Mouse (Mus musculus) spleen, postnatal 14 days (tissue): ENCODE measurements around the gene Abcf2.

ENCODE experiments used
- DNase-seq, 2 experiments: peaks; one replicate each; pipeline ENCODE4 v3.0.0; 2021 to 2022; ENCODE audit warnings: low spot score in 2 of 2

The Abcf2 gene

GRCm38 (mm10) chr5:24601911-24602750 lies 24.9 kb upstream of the Abcf2 start:
- DNase-seq: no peak

- no peak for DNase-seq
Observed at GRCm38 (mm10) chr5:24601071-24601835, 24.0 kb upstream of the Abcf2 start.

GRCm38 (mm10) chr5:24600236-24600635 lies 23.0 kb upstream of the Abcf2 start:
- DNase-seq: no peak

DNA sequence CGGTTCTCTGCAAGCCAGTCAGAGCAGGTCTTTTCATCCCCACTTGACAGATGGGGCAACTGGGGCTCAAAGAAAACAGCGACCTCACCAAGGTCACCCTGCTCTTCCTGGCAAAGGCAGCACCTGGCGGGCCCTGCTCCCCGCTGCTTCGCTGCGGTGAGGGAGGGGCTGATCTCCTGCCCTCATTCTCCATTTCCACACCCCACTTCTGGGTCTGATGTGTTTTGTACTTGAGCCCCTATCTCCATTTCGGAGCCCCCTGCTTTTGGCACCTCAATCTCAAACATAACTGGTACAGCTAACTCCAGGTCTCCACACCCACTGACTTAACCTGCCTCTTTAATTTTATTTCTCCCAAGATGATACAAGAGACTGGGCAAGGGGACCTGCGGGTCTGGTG lies 21.9 kb upstream of the Abcf2 start:
- no peak for DNase-seq

DNA sequence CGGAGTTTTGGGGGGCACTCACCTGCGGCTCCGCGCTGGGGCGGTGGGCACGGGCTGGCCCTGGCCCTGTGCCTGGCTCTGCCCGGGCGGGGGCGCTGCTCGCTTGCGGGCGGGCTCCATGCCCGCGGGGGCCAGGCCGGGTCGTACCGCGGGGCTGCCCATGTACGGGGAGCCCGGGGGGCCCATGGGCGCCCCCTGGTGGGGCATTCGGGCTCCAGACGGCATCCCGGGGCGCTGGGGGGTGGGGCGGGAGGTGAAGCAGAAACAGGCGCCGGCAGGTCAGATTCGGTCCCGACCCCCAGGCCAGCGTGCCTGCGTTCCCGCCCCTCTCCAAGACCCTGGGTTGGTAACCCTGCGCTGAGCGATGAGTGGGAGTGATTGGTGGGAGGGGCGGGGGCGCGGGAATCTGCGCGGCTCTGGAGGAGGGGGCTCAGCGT lies 21.3 kb upstream of the Abcf2 start:
- peak in 1 of 2 experiments; percentile 49 for DNase-seq

GRCm38 (mm10) chr5:24597901-24598569 lies 20.8 kb upstream of the Abcf2 start:
- DNase-seq: no peak

DNA sequence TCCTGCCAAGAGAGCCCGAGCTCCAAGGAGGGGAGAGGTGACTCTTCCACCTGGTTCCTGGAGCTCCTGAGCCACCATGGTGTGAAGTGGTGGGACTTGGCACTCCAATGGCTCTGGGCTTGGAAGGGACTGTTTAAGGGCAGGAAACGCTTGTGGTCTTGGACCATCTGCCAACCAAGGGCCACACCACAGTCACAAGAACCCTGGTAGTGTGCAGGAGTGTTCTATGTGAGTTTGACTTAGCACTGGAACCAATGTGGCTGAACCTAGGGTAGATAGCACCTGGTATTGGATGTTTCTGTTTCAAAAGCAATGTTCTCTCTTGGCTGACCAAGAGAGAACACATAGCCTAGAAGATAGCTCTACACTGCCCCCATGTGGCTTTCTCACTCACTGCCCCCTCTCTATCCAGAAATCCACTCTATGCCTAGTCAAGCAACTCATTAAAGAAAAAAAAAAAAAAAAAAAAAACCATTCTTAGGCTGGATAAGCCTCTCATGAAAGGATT lies 20.0 kb upstream of the Abcf2 start:
- peak in 1 of 2 experiments; percentile 69 for DNase-seq

- no peak for DNase-seq
Observed at GRCm38 (mm10) chr5:24596519-24597171, 19.4 kb upstream of the Abcf2 start.

- no peak for DNase-seq
Observed at GRCm38 (mm10) chr5:24595786-24596380, 18.6 kb upstream of the Abcf2 start.

DNA sequence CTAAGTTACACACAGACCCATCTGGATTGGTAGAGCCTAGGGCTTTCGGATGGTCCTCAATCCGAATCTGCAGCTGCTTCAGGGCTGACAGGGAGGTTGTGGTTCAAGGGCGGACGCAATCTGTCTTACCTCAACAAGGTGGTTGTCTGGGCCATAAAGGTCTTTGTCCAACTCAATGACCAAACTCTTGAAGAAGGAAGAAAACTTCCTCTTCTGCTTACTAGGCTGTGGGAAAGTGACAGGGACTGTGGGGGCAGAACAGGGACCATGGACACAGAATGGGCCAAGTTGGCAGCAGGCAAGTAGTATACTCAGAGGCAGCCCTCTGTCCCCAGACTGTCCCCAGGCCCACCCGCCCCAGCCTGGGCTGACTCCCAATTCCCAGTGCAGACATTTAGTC lies 18.0 kb upstream of the Abcf2 start:
- no peak for DNase-seq

DNA sequence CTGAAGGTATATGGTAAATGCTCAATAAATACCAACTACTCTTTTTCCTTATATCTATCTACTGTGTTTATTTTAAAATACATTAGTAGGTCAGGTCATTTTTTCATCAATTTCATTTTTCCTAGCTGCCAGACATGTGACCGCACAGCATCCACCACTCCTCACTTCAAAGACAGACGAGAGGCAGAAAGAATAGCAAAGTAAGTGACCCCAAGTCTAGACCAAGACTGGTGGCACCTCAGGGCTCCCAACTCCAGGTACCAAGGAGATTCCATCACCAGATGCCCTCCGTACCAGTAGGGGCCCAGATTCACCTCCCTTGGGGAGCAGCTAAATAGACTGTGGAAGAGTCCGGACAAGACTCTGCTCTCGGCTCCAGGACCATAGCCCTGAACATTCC lies 17.1 kb upstream of the Abcf2 start:
- no peak for DNase-seq

DNA sequence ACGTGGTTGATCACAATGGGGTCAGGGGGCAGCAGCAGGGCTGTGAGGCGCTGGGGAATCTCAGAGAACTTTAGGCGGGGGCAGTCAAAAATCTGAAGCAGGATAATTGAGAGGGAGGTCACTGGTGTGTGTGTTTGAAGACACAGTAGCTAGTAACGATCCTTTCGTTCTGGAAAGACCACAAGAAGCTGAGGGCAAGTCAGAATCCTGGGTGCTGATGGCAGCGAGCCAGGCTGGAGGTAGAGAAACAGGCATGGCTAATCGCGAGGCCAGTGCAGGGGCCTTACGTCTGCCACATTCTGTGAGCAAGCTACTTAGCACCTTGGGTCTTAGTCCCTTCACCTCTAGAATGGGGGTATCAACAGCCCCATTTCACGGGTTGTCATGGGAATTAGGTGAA lies 16.7 kb upstream of the Abcf2 start:
- no peak for DNase-seq

DNA sequence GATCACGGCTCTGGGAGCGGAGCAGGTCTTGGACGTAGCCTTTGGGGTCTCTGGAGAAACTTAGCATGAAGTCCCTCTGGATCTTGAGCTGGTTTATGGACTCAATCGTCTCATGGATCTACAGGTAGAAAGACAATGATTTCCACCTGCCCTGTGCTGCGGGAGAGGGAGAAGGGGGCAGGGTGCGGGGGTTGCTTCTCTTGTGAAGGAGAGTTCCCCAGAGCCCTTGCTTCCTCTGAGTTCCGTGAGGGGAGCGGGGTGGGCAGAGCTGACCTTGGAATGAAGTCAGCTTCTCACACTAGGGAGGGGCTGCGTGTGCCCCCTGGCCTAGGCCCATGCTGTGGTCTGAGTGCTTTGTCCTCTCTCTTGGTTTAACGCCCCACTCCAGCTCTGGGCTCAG lies 16.0 kb upstream of the Abcf2 start:
- no peak for DNase-seq

DNA sequence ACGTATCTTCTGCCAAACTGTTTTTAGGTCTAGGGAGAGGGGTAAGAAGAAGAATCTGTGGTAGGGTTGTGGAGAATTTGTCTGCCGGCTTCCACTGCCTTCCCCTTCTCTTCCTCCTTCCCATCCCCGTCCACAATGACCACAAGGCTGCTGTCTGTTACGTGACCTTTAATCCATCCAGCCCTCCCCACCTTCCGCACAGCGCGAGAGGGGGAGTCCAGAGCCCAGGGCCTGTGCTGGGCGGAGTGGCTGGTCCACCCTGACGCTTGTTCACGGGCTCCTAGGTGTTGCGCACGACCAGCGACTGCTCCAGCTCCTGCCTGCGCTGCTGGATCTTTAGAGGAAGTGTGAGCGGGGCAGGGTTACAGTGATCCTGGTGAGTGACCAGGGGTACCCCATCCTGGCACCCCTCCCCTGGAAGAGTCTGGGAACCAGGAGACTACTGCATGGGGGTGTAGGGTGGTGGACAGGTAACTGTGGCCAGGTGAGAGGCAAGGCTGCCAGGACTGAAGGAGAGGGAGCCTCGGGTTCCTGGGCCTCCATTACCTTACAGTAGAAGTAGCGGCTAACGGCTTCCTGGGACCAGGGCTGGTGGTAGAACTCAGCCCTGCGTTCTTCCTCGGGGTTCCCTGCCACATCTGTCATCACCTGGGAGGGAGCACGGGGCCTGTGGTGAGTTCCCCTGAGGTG lies 15.3 kb upstream of the Abcf2 start:
- DNase-seq: no peak

GRCm38 (mm10) chr5:24591796-24592470 lies 14.7 kb upstream of the Abcf2 start:
- no peak for DNase-seq

DNA sequence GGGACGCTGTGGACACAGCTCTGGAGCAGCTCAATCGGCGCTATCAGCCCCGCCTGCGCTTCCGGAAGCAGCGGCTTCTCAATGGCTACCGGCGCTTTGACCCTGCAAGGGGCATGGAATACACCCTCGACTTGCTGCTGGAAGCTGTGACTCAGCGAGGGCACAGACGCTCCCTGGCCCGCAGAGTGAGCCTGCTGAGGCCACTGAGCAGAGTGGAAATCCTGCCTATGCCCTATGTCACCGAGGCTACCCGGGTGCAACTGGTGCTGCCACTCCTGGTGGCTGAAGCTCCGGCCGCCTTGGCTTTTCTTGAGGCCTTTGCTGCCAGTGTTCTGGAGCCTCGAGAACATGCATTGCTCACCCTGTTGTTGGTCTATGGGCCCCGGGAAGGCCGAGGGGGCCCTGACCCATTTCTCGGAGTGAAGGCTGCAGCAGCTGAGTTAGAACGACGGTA lies 14.0 kb upstream of the Abcf2 start:
- no peak for DNase-seq

DNA sequence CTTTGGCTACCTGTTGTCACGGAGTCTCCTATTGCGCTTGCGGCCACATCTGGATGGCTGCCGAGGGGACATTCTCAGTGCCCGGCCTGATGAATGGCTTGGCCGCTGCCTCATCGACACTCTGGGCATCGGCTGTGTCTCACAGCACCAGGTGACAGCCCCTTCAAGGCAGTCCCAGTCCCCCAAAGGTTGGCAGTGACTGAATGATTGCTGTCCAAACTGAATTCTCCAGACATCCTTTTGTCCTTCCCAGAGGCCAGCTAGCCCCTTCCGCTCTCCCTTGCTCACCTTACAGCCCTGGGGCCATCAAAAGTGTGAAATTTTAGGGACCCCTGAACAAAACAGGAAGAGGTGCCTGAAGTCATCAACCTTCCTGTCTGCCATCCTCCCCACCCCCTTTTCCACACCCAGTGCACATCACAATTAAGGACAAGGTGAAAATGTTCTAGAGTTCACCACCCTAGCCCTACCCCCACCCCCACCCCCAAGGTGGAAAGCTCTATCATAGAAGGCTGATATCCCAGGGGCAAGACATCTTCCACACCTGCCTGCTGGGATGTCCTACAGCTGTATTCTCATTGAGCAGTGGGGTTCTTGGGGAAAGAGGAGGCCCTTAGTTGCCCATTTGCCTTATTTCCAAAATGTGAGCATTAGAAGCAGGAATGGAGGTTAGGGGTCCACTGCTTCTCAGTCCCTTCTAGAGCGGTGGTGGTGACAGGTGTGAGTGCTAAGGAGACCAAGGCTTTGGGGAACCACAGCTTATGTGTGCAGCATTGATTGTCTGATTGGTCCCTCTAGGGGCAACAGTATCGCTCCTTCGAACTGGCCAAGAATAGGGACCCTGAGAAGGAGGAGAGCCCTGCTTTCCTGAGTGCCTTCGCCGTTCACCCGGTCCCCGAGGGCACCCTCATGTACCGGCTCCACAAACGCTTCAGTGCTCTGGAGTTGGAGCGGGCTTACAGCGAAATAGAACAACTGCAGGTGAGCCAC lies 12.5 kb upstream of the Abcf2 start:
- no peak for DNase-seq

DNA sequence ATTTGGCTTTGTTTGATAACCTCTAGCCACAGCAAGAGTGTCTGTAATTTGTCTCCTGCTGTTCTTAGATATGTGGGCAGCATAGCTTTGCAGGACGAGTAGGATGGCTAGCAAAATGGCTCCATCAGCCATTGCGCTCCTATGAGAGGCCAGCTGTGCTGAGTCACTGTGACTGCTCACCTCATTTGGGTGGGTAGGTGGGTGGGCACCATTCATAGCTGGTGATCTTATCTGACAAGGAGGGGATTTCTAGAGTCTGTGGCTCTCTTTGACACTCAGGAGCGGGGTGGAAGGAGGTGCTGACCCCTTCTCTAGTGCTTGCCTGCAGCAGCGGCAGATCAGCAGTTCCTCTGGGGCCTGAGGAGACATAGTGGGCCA lies 9.9 kb upstream of the Abcf2 start:
- DNase-seq: no peak
